Mouse (Mus musculus): ENCODE results near the gene Eef1g.

- TF ChIP-seq MAX (IDR thresholded peaks at IDR 0.05; ENCODE audit: low read depth) (no peak), CEBPB (IDR thresholded peaks at IDR 0.05; ENCODE audit: insufficient read depth, poor library complexity, severe bottlenecking) (no peak), POLR2A (IDR thresholded peaks at IDR 0.05; ENCODE audit: insufficient read length, low read depth) (peak; percentile 79), SRF (IDR thresholded peaks at IDR 0.05; ENCODE audit: control insufficient read depth, insufficient read length, low read depth) (peak; percentile 55), USF1 (IDR thresholded peaks at IDR 0.05; ENCODE audit: low read depth) (peak; percentile 56), TCF12 (IDR thresholded peaks at IDR 0.05; ENCODE audit: insufficient read depth, poor library complexity, severe bottlenecking) (no peak), REST (IDR thresholded peaks at IDR 0.05; ENCODE audit: insufficient read depth, insufficient read length) (no peak), MYOG (IDR thresholded peaks at IDR 0.05; ENCODE audit: control insufficient read depth in 1 of 3, insufficient read depth in 1 of 3, insufficient read length in 2 of 3, low read depth in 2 of 3) (no peak), TCF3 (IDR thresholded peaks at IDR 0.05; ENCODE audit: insufficient read length, low read depth) (no peak), POLR2AphosphoS2 (IDR thresholded peaks at IDR 0.05; ENCODE audit: insufficient read length, low read depth) (peak; percentile 81)
Measured at GRCm38 (mm10) chr19:8966590-8967372, at the start of gene Eef1g.

Measured in myocyte (in vitro differentiated cells).